Mouse (Mus musculus) embryonic facial prominence, embryonic 12.5 days (tissue): ENCODE results near the gene Hsd3b7. TPM values are rescaled to one million over a fixed set of nuclear protein-coding genes. Genes with fewer than 3 reads are reported as not detected.

Experiments
- ATAC-seq: fragments of 200-750 bp; cut with Nextera tagmentation; 2 replicates; pipeline ENCODE4 v1.8.0; 2017; ENCODE audit not compliant: insufficient number of reproducible peaks, insufficient read depth, low FRiP score, low TSS enrichment
- H3K27ac ChIP-seq: fragments of 300-500 bp; sonication (generic); 2 replicates; pipeline ENCODE4 v1.5.1; 2016; ENCODE audit warnings: mild to moderate bottlenecking
- H3K27me3 ChIP-seq: fragments of 300-500 bp; sonication (generic); 2 replicates; pipeline ENCODE4 v1.6.1; 2016; ENCODE audit warnings: mild to moderate bottlenecking, moderate library complexity
- H3K36me3 ChIP-seq: fragments of 300-500 bp; sonication (generic); 2 replicates; pipeline ENCODE4 v1.6.1; 2016; ENCODE audit warnings: mild to moderate bottlenecking
- H3K4me1 ChIP-seq: fragments of 300-500 bp; sonication (generic); 2 replicates; pipeline ENCODE4 v1.6.1; 2016
- H3K4me2 ChIP-seq: fragments of 300-500 bp; sonication (generic); replicated peaks from 2 replicates; pipeline ENCODE4 v1.6.1; 2016; ENCODE audit warnings: mild to moderate bottlenecking, moderate library complexity
- H3K4me3 ChIP-seq: fragments of 300-500 bp; sonication (generic); 2 replicates; pipeline ENCODE4 v1.5.1; 2016; ENCODE audit warnings: mild to moderate bottlenecking
- H3K9ac ChIP-seq: fragments of 300-500 bp; sonication (generic); 2 replicates; pipeline ENCODE4 v1.6.1; 2016; ENCODE audit warnings: mild to moderate bottlenecking, moderate library complexity
- H3K9me3 ChIP-seq: fragments of 300-500 bp; sonication (generic); 2 replicates; pipeline ENCODE4 v1.6.1; 2016; ENCODE audit warnings: mild to moderate bottlenecking, moderate library complexity
- WGBS: fragments of 180-500 bp; shearing (Covaris S2); methylation state at CpG from one replicate; pipeline ENCODE4 v1.1.7; 2016; 5-methylcytosine and 5-hydroxymethylcytosine counted together
- polyA plus RNA-seq: library from polyadenylated mRNA; unstranded; fragments of >200 nt; fragmentation: Nextera tagmentation; extraction: Ambion mirVana; gene quantifications from 2 replicates; pipeline ENCODE4 v1.2.1, GENCODE M21; 2016

Gene Hsd3b7
- polyA plus RNA-seq, result 10.3 and 10.9 TPM in 2 replicates

- WGBS, result 24% methylated on average over 6 of the region's 6 CpGs
- no peak within 1 kb of the TSS for H3K9ac ChIP-seq
- no peaks in the 10 kb centered on the region for H3K27me3 ChIP-seq
- H3K4me3 ChIP-seq, result 0 out of 2 replicates have a peak within 1 kb of the TSS, but pooled peaks have one; percentile 21
- H3K9me3 ChIP-seq, result no peaks in the 10 kb centered on the region
- H3K27ac ChIP-seq, result peak within 1 kb of the TSS; percentile 50; the same call in 1 of the 2 replicates
- H3K4me2 ChIP-seq, result peak within 1 kb of the TSS; percentile 35
- H3K36me3 ChIP-seq, result peaks cover 67% of the 10 kb centered on the region
- H3K4me1 ChIP-seq, result peaks cover 5% of the 10 kb centered on the region; the same call in 1 of the 2 replicates
- peak; percentile 75; the same call in 1 of the 2 replicates for ATAC-seq
These were observed at the start of gene Hsd3b7 for GRCm38 (mm10) chr7:127800435-127801009. Hsd3b7 (plus strand) TSS chr7:127800604.

GRCm38 (mm10) chr7:127751619-127752018 is 48.8 kb upstream of the Hsd3b7 start:
- no peak for ATAC-seq
- Histone ChIP-seq H3K9me3 (no peaks in the 10 kb centered on the region), H3K4me2 (no peak overlapping the region), H3K27ac (no peak overlapping the region), H3K4me3 (no peak overlapping the region), H3K36me3 (peaks cover 86% of the 10 kb centered on the region), H3K9ac (no peak overlapping the region), H3K4me1 (peaks cover 23% of the 10 kb centered on the region), H3K27me3 (no peaks in the 10 kb centered on the region)
- 92% methylated on average over 5 of the region's 5 CpGs for WGBS

- Histone ChIP-seq H3K4me1 (peaks cover 23% of the 10 kb centered on the region), H3K4me3 (no peak overlapping the region), H3K4me2 (no peak overlapping the region), H3K9ac (0 out of 2 replicates have a peak overlapping the region, but pooled peaks have one; percentile 15), H3K9me3 (no peaks in the 10 kb centered on the region), H3K27me3 (no peaks in the 10 kb centered on the region), H3K27ac (no peak overlapping the region), H3K36me3 (peaks cover 90% of the 10 kb centered on the region)
- 92% methylated on average over 27 of the region's 27 CpGs for WGBS
- no peak for ATAC-seq
These were observed 48.3 kb upstream of the Hsd3b7 start for GRCm38 (mm10) chr7:127752069-127752468.

- no peak for ATAC-seq
- Histone ChIP-seq H3K9ac (no peak overlapping the region), H3K36me3 (peaks cover 99% of the 10 kb centered on the region), H3K27ac (no peak overlapping the region), H3K27me3 (no peaks in the 10 kb centered on the region), H3K9me3 (no peaks in the 10 kb centered on the region), H3K4me1 (peaks cover 12% of the 10 kb centered on the region), H3K4me3 (no peak overlapping the region), H3K4me2 (no peak overlapping the region)
- 70% methylated on average over 5 of the region's 5 CpGs for WGBS
These were observed 47.2 kb upstream of the Hsd3b7 start for GRCm38 (mm10) chr7:127753158-127753557.

- WGBS, result 88% methylated on average over 7 of the region's 7 CpGs
- H3K36me3 ChIP-seq, result peaks cover 99% of the 10 kb centered on the region
- no peaks in the 10 kb centered on the region for H3K27me3 ChIP-seq
- H3K4me3 ChIP-seq, result no peak overlapping the region
- peaks cover 9% of the 10 kb centered on the region; the same call in 1 of the 2 replicates for H3K4me1 ChIP-seq
- H3K9ac ChIP-seq, result no peak overlapping the region; the same call in 1 of the 2 replicates
- no peaks in the 10 kb centered on the region for H3K9me3 ChIP-seq
- H3K4me2 ChIP-seq, result no peak overlapping the region
- no peak overlapping the region for H3K27ac ChIP-seq
- ATAC-seq, result no peak
These were observed 46.7 kb upstream of the Hsd3b7 start for GRCm38 (mm10) chr7:127753741-127754140.

GRCm38 (mm10) chr7:127759716-127760115 is 40.7 kb upstream of the Hsd3b7 start:
- Histone ChIP-seq H3K4me1 (peaks cover 13% of the 10 kb centered on the region), H3K36me3 (peaks cover 81% of the 10 kb centered on the region), H3K4me2 (no peak overlapping the region), H3K27me3 (no peaks in the 10 kb centered on the region), H3K27ac (peak overlapping the region; percentile 54; the same call in 1 of the 2 replicates), H3K9me3 (no peaks in the 10 kb centered on the region), H3K4me3 (no peak overlapping the region), H3K9ac (0 out of 2 replicates have a peak overlapping the region, but pooled peaks have one; percentile 1)
- ATAC-seq, result no peak
- WGBS, result 30% methylated on average over 6 of the region's 6 CpGs

GRCm38 (mm10) chr7:127760478-127760877 is 39.9 kb upstream of the Hsd3b7 start:
- WGBS, result 85% methylated on average over 3 of the region's 3 CpGs
- Histone ChIP-seq H3K9ac (no peak overlapping the region), H3K27me3 (no peaks in the 10 kb centered on the region), H3K4me2 (no peak overlapping the region), H3K9me3 (no peaks in the 10 kb centered on the region), H3K27ac (no peak overlapping the region), H3K36me3 (peaks cover 81% of the 10 kb centered on the region), H3K4me3 (no peak overlapping the region), H3K4me1 (peaks cover 13% of the 10 kb centered on the region)
- ATAC-seq, result no peak

GRCm38 (mm10) chr7:127761026-127761425 is 39.4 kb upstream of the Hsd3b7 start:
- no peak overlapping the region for H3K9ac ChIP-seq
- H3K9me3 ChIP-seq, result no peaks in the 10 kb centered on the region
- no peak for ATAC-seq
- H3K27ac ChIP-seq, result no peak overlapping the region
- peaks cover 11% of the 10 kb centered on the region for H3K4me1 ChIP-seq
- WGBS, result 51% methylated on average over 7 of the region's 7 CpGs
- H3K4me2 ChIP-seq, result no peak overlapping the region
- H3K27me3 ChIP-seq, result no peaks in the 10 kb centered on the region
- H3K36me3 ChIP-seq, result peaks cover 81% of the 10 kb centered on the region
- H3K4me3 ChIP-seq, result no peak overlapping the region

- H3K27ac ChIP-seq, result no peak overlapping the region
- H3K4me3 ChIP-seq, result no peak overlapping the region
- no peak for ATAC-seq
- H3K27me3 ChIP-seq, result no peaks in the 10 kb centered on the region
- H3K36me3 ChIP-seq, result peaks cover 74% of the 10 kb centered on the region
- H3K9ac ChIP-seq, result no peak overlapping the region
- H3K4me2 ChIP-seq, result no peak overlapping the region
- 87% methylated on average over 4 of the region's 4 CpGs for WGBS
- peaks cover 17% of the 10 kb centered on the region for H3K4me1 ChIP-seq
- H3K9me3 ChIP-seq, result no peaks in the 10 kb centered on the region
These were observed 36.8 kb upstream of the Hsd3b7 start for GRCm38 (mm10) chr7:127763642-127764041.

- Histone ChIP-seq H3K27ac (no peak overlapping the region), H3K9me3 (no peaks in the 10 kb centered on the region), H3K4me3 (no peak overlapping the region), H3K4me1 (peaks cover 17% of the 10 kb centered on the region), H3K36me3 (peaks cover 66% of the 10 kb centered on the region), H3K27me3 (no peaks in the 10 kb centered on the region), H3K9ac (no peak overlapping the region), H3K4me2 (no peak overlapping the region)
- no peak for ATAC-seq
- 84% methylated on average over 2 of the region's 2 CpGs for WGBS
These were observed 34.6 kb upstream of the Hsd3b7 start for GRCm38 (mm10) chr7:127765756-127766155.

- Histone ChIP-seq H3K27me3 (no peaks in the 10 kb centered on the region), H3K9me3 (no peaks in the 10 kb centered on the region), H3K4me1 (peaks cover 25% of the 10 kb centered on the region), H3K36me3 (peaks cover 56% of the 10 kb centered on the region), H3K4me3 (no peak overlapping the region), H3K9ac (no peak overlapping the region), H3K4me2 (no peak overlapping the region), H3K27ac (no peak overlapping the region)
- ATAC-seq, result no peak
- WGBS, result 79% methylated on average over 17 of the region's 17 CpGs
These were observed 33.4 kb upstream of the Hsd3b7 start for GRCm38 (mm10) chr7:127766851-127767609.
